Mouse (Mus musculus): ENCODE results near the gene Trim30a. TPM values are rescaled to one million over a fixed set of nuclear protein-coding genes. Genes with fewer than 3 reads are reported as not detected.
"Not testable (repeated sequence)": the region's sequence is repeated elsewhere in the genome, so short reads cannot be mapped to it uniquely, and the experiment has no call there.

Gene Trim30a
- polyA plus RNA-seq (2014; fragmentation: Nextera tagmentation; extraction: Ambion mirVana), result 0.71 and 1.2 TPM in 2 replicates

GRCm38 (mm10) chr7:104465065-104465744 lies at the start of gene Trim30a:
Trim30a (minus strand) TSS chr7:104465193.
- H3K27ac ChIP-seq (ENCODE audit: low read depth), result no peak within 1 kb of the TSS
- peak; percentile 34 for DNase-seq
- WGBS, result 54% methylated on average over 3 of the region's 3 CpGs
- no peaks in the 10 kb centered on the region for H3K36me3 ChIP-seq (ENCODE audit: insufficient read depth)
- no peaks in the 10 kb centered on the region for H3K27me3 ChIP-seq (ENCODE audit: insufficient read depth, low read length)
- H3K4me1 ChIP-seq (ENCODE audit: insufficient read depth), result no peaks in the 10 kb centered on the region
- H3K4me3 ChIP-seq (ENCODE audit: low read depth, low read length), result no peak within 1 kb of the TSS
- peak; percentile 37; the same call in 1 of the 2 replicates for TF ChIP-seq CTCF (IDR thresholded peaks at IDR 0.05; ENCODE audit: low read depth)
- peak; percentile 60 for ATAC-seq (ENCODE audit: insufficient read depth)
- no peaks in the 10 kb centered on the region for H3K9me3 ChIP-seq (ENCODE audit: low read depth, low read length)
- peak within 1 kb of the TSS; percentile 29; the same call in 1 of the 2 replicates for H3K4me2 ChIP-seq
- H3K9ac ChIP-seq, result no peak within 1 kb of the TSS

GRCm38 (mm10) chr7:104507421-104508065 lies 42.5 kb upstream of the Trim30a start, which contains the start of gene Trim30d:
Trim30d (minus strand) TSS chr7:104507849.
- not testable (repeated sequence) for ATAC-seq (ENCODE audit: insufficient read depth); H3K9ac ChIP-seq; H3K4me1 ChIP-seq (ENCODE audit: insufficient read depth); H3K9me3 ChIP-seq (ENCODE audit: low read depth, low read length); H3K4me3 ChIP-seq (ENCODE audit: low read depth, low read length); H3K27me3 ChIP-seq (ENCODE audit: insufficient read depth, low read length); H3K36me3 ChIP-seq (ENCODE audit: insufficient read depth); H3K4me2 ChIP-seq; H3K27ac ChIP-seq (ENCODE audit: low read depth)
- DNase-seq, result peak; percentile 19
- TF ChIP-seq CTCF (IDR thresholded peaks at IDR 0.05; ENCODE audit: low read depth), result peak; percentile 19; the same call in 1 of the 2 replicates

- no peak for TF ChIP-seq CTCF (IDR thresholded peaks at IDR 0.05; ENCODE audit: low read depth)
- Histone ChIP-seq H3K4me3 (ENCODE audit: low read depth, low read length) (peak overlapping the region; percentile 46), H3K4me2 (peak overlapping the region; percentile 64), H3K4me1 (ENCODE audit: insufficient read depth) (no peaks in the 10 kb centered on the region), H3K27ac (ENCODE audit: low read depth) (no peak overlapping the region), H3K27me3 (ENCODE audit: insufficient read depth, low read length) (no peaks in the 10 kb centered on the region), H3K9ac (peak overlapping the region; percentile 50), H3K9me3 (ENCODE audit: low read depth, low read length) (no peaks in the 10 kb centered on the region), H3K36me3 (ENCODE audit: insufficient read depth) (no peaks in the 10 kb centered on the region)
- ATAC-seq (ENCODE audit: insufficient read depth) (peak; percentile 98), DNase-seq (peak; percentile 37)
- 2% methylated on average over 51 of the region's 59 CpGs for WGBS
These were observed 36.8 kb upstream of the Trim30a start for GRCm38 (mm10) chr7:104501589-104502371.

- H3K4me2 ChIP-seq; H3K9ac ChIP-seq; H3K27ac ChIP-seq (ENCODE audit: low read depth); H3K36me3 ChIP-seq (ENCODE audit: insufficient read depth); H3K4me3 ChIP-seq (ENCODE audit: low read depth, low read length); ATAC-seq (ENCODE audit: insufficient read depth); H3K27me3 ChIP-seq (ENCODE audit: insufficient read depth, low read length); DNase-seq; H3K4me1 ChIP-seq (ENCODE audit: insufficient read depth); H3K9me3 ChIP-seq (ENCODE audit: low read depth, low read length): not testable (repeated sequence)
- 44% methylated on average over 6 of the region's 6 CpGs for WGBS
These were observed 36.2 kb upstream of the Trim30a start for GRCm38 (mm10) chr7:104501186-104501585.

- H3K4me2 ChIP-seq; H3K4me1 ChIP-seq (ENCODE audit: insufficient read depth); H3K27ac ChIP-seq (ENCODE audit: low read depth); H3K27me3 ChIP-seq (ENCODE audit: insufficient read depth, low read length); DNase-seq; ATAC-seq (ENCODE audit: insufficient read depth); H3K9me3 ChIP-seq (ENCODE audit: low read depth, low read length); H3K36me3 ChIP-seq (ENCODE audit: insufficient read depth); H3K4me3 ChIP-seq (ENCODE audit: low read depth, low read length); H3K9ac ChIP-seq: not testable (repeated sequence)
- 67% methylated on average over 6 of the region's 8 CpGs for WGBS
These were observed 34.5 kb upstream of the Trim30a start for GRCm38 (mm10) chr7:104499464-104499863.

- DNase-seq (peak; percentile 57), ATAC-seq (ENCODE audit: insufficient read depth) (peak; percentile 65; the same call in 1 of the 2 replicates)
- 49% methylated on average over 2 of the region's 2 CpGs for WGBS
- no peaks in the 10 kb centered on the region for H3K4me1 ChIP-seq (ENCODE audit: insufficient read depth)
- H3K9ac ChIP-seq, result no peak overlapping the region
- no peaks in the 10 kb centered on the region for H3K36me3 ChIP-seq (ENCODE audit: insufficient read depth)
- H3K27me3 ChIP-seq (ENCODE audit: insufficient read depth, low read length), result no peaks in the 10 kb centered on the region
- no peaks in the 10 kb centered on the region for H3K9me3 ChIP-seq (ENCODE audit: low read depth, low read length)
- no peak overlapping the region for H3K4me2 ChIP-seq
- TF ChIP-seq CTCF (IDR thresholded peaks at IDR 0.05; ENCODE audit: low read depth), result peak; percentile 46; the same call in 1 of the 2 replicates
- H3K27ac ChIP-seq (ENCODE audit: low read depth), result no peak overlapping the region
- H3K4me3 ChIP-seq (ENCODE audit: low read depth, low read length), result no peak overlapping the region
These were observed 18.9 kb downstream of the Trim30a start for GRCm38 (mm10) chr7:104445961-104446645.

All from lung, embryonic 14.5 days (tissue).